Mouse (Mus musculus) kidney, postnatal 36 days (tissue): ENCODE data around the gene Srpx.

Source experiments
- DNase-seq, 2 experiments: peaks; one replicate each; pipeline ENCODE4 v3.0.0; 2021 to 2022; ENCODE audit warnings: mixed read lengths in 2 of 2

Gene Srpx

GRCm38 (mm10) chrX:10117065-10117719 is at the start of gene Srpx:
TSS of gene Srpx (minus strand) at chrX:10117709.
- peak in 1 of 2 experiments; percentile 13 for DNase-seq

- DNase-seq = no peak
Observed at GRCm38 (mm10) chrX:10152390-10152789, 34.9 kb upstream of the Srpx start.

- no peak for DNase-seq
Observed at GRCm38 (mm10) chrX:10115780-10116179, 1.7 kb downstream of the Srpx start.

GRCm38 (mm10) chrX:10110736-10111135 is 6.8 kb downstream of the Srpx start:
- no peak for DNase-seq

GRCm38 (mm10) chrX:10108558-10108957 is 9.0 kb downstream of the Srpx start:
- DNase-seq = no peak

GRCm38 (mm10) chrX:10105475-10105874 is 12.0 kb downstream of the Srpx start:
- DNase-seq = no peak

GRCm38 (mm10) chrX:10102739-10103138 is 14.8 kb downstream of the Srpx start:
- no peak for DNase-seq

GRCm38 (mm10) chrX:10095797-10096196 is 21.7 kb downstream of the Srpx start:
- DNase-seq = no peak

GRCm38 (mm10) chrX:10080385-10080784 is 37.1 kb downstream of the Srpx start:
- no peak for DNase-seq

GRCm38 (mm10) chrX:10079981-10080380 is 37.5 kb downstream of the Srpx start:
- DNase-seq = no peak

- no peak for DNase-seq
Observed at GRCm38 (mm10) chrX:10073966-10074365, 43.5 kb downstream of the Srpx start.

GRCm38 (mm10) chrX:10071529-10071928 is 46.0 kb downstream of the Srpx start:
- DNase-seq = no peak

- peak; percentile 6 to 18 for DNase-seq
Observed at GRCm38 (mm10) chrX:10070689-10071088, 46.8 kb downstream of the Srpx start.

GRCm38 (mm10) chrX:10069405-10069804 is 48.1 kb downstream of the Srpx start:
- DNase-seq = no peak

GRCm38 (mm10) chrX:10063781-10064180 is 53.7 kb downstream of the Srpx start:
- no peak for DNase-seq

- no peak for DNase-seq
Observed at GRCm38 (mm10) chrX:10063361-10063760, 54.1 kb downstream of the Srpx start.

GRCm38 (mm10) chrX:10062201-10062600 is 55.3 kb downstream of the Srpx start:
- DNase-seq = no peak

GRCm38 (mm10) chrX:10034666-10035065 is 82.8 kb downstream of the Srpx start:
- peak in 1 of 2 experiments; percentile 6 for DNase-seq

- no peak for DNase-seq
Observed at GRCm38 (mm10) chrX:10010202-10010601, 107.3 kb downstream of the Srpx start.

- DNase-seq = no peak
Observed at GRCm38 (mm10) chrX:10007675-10008270, 109.7 kb downstream of the Srpx start.

GRCm38 (mm10) chrX:10005946-10006345 is 111.6 kb downstream of the Srpx start:
- no peak for DNase-seq

- no peak for DNase-seq
Observed at GRCm38 (mm10) chrX:10000718-10001117, 116.8 kb downstream of the Srpx start.
